Mouse (Mus musculus) heart, adult 8-10 months (tissue): ENCODE data around the gene Prdx2. TPM values are rescaled to one million over a fixed set of nuclear protein-coding genes. Genes with fewer than 3 reads are reported as not detected.

Experiments used
- DNase-seq: peaks from one replicate; pipeline ENCODE4 v3.0.0; 2022; ENCODE audit warnings: low spot score
- total RNA-seq, 4 experiments: library from RNA; stranded (reverse); gene quantifications; 2 replicates each; pipeline ENCODE4 v1.2.4; 2022

Prdx2 gene
- total RNA-seq, 4 experiments from 2014 or later: 644 to 711 (median 676) TPM

GRCm38 (mm10) chr8:84947241-84947545 lies 22.2 kb upstream of the Prdx2 start:
- DNase-seq: no peak

GRCm38 (mm10) chr8:84949753-84950152 lies 19.6 kb upstream of the Prdx2 start:
- no peak for DNase-seq

GRCm38 (mm10) chr8:84952612-84953255 lies 16.7 kb upstream of the Prdx2 start:
- DNase-seq: peak; percentile 47

DNA sequence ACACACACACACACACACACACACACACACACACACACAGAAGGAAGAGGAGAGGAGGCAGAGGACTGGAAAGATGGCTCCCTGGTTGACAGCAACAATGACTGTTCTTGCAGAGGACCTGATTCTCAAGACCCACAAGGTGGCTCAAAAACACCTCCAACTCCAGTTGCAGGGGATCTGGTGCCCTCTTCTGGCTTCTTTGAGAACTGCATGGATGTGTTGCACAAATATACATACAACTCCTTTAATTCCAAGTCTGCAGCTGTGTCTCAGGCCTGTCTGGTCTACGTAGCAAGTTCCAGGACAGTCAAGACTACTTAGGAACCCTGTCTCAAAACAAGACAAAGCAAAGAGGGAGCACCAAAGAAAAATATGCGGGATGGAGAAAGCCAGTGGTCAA lies 12.6 kb upstream of the Prdx2 start:
- DNase-seq: no peak

DNA sequence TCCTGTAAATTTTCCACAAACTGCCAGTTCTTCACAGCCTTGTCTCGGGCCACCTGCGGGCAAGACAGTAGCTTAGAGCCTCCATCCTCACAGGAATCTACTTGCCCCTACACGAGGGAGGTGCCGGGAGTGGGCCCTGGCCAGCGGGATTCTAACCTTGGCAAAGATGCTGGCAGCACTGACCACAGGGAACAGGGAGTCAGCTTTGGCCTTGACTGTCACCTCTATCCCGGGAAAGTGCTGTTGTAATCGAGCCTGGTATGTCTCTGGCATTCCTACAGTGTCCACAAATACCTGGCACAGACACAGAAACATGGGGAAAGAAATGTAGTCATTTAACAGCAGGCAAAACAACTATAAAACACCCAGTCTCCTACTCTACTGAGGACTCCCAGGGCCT lies 9.6 kb upstream of the Prdx2 start:
- no peak for DNase-seq

DNA sequence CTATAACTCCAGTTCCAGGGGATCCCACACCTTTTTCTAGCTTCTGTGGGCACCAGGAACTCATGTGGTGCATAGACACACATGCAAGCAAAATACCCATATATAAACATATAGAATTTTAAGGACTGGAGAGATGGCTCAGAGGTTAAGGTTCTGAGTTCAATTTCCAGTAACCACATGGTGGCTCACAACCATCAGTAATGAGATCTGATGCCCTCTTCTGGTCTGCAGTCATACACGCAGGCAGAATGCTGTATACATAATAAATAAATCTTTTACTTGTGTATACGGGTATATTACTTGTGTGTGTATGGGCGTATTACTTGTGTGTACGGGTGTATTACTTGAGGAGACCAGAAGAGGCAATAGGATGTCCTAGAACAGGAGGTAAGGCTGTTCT lies 5.4 kb upstream of the Prdx2 start:
- DNase-seq: no peak

DNA sequence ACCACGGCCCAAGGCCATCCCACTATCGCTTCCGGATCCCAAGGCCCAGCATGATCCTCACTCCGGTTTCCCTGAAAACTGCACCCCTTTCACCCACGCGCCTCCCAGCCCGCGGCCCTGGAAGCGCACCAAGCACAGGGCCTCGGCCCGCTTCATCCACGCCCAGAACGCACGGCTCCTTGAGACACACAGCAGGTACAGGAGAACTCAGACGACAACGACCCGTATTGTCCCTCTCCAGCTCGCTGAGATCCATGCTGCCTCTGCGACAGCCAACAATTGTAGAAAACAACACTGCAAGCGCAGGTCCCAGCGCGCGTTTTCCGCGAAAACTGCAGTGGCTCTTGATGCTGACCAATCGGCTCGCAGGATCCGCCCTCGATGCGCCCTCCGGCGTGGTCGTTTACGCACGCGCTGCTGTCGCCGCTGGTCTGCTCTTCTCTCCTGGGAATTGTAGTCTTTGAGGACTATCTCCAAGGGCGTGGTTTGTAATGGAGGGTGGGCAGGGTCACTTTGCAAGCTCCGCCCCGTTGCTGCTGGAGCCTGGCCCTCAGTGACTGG lies 3.6 kb upstream of the Prdx2 start:
- peak; percentile 95 for DNase-seq

DNA sequence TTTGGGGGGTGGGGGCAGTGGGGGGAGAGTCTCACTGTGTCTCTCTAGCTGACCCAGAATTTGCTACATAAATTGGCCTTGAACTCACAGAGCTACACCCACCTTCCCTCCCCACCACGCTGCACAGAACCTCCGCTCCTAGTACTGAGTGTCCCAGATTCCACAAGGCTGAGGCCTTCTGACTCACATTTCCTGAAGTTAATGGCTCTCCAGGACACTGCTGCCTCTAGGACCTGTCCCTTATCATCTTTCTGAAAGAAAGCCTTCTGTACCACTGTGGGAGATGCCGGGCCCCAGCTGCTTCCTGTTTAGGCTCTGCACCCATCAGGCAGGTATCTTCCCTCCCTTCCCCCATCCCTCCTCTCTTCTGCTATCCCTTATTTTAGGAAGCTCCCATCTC lies 2.8 kb upstream of the Prdx2 start:
- no peak for DNase-seq

DNA sequence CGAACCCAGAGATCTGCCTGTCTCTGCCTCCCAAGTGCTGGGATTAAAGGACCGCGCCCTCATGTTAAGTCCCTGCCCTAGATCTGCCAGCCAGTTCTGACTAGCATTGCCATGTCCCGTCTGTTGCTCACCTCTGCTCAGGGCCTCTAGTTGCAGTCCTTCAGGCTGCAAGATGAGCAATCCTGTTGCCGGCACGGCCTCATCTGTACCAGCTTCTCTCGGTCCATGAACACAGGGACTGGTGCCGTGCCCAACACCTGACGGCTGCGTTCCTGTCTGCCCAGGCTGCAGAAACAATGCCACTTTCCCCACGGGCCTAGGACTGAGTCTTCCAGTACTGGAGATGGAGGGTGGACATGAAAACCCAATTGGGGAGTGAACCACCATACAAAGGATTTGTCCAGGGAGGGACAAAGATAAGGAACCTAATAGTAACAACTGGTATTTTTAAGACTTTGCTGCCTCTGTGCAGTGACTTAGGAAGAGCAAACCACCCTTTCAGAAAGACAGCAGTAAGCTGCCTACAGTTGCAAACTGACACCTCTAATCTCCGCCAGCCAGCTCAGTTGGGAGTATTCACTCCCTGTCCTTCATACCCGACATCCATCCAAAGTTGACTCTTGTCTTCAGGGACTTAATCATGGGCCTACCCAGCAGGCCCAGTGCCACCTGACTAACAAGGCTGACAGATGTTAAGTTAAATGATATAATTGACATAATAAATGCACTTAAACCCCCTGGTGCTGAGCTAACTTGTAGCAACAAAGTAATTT lies 1.7 kb upstream of the Prdx2 start:
- DNase-seq: no peak

DNA sequence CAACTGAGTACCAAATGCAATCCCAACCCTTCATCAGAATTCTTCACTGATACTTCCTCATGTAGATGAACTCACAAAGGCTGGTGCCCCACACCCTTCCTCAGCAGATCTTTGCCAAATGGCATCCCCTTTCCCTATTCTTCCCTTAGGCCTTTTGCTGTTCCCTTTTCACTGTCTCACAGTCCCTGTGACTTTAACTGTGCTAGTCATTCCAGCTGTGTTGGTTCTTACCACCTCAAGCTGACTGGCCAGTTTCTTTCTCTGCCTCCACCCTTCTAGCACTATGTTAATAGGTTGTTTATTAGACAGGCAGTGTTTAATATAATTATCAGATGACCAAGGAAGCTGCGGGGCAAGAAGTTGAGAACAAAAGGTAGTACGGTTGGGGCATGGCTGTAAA lies 737 bp upstream of the Prdx2 start:
- DNase-seq: no peak

DNA sequence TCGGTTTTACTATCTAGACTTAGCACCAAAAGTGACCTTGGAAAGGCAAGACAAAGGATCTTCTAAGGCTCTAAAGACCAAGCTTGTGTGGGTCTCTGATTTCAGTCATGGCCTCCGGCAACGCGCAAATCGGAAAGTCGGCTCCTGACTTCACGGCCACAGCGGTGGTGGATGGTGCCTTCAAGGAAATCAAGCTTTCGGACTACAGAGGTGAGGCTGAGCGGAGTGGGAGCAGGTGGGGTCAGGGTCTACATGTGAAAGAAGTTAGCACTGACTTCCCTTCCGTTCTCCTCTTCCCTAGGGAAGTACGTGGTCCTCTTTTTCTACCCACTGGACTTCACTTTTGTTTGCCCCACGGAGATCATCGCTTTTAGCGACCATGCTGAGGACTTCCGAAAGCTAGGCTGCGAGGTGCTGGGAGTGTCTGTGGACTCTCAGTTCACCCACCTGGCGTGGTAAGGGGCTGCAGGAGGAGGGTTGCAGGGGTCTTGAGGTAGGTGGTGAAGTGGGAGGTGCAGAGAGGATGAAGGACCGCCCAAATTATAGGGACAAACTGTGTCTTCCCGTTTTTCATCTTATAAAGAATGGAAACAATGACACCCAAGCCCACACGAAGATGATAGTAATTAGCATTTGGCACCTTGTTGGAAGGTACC lies 876 bp downstream of the Prdx2 start:
- DNase-seq: no peak

GRCm38 (mm10) chr8:84970913-84971312 lies 1.5 kb downstream of the Prdx2 start:
- no peak for DNase-seq

- no peak for DNase-seq
Measured at GRCm38 (mm10) chr8:84973079-84973478, 3.7 kb downstream of the Prdx2 start.

GRCm38 (mm10) chr8:84973803-84974542 lies 4.6 kb downstream of the Prdx2 start:
- peak; percentile 71 for DNase-seq

DNA sequence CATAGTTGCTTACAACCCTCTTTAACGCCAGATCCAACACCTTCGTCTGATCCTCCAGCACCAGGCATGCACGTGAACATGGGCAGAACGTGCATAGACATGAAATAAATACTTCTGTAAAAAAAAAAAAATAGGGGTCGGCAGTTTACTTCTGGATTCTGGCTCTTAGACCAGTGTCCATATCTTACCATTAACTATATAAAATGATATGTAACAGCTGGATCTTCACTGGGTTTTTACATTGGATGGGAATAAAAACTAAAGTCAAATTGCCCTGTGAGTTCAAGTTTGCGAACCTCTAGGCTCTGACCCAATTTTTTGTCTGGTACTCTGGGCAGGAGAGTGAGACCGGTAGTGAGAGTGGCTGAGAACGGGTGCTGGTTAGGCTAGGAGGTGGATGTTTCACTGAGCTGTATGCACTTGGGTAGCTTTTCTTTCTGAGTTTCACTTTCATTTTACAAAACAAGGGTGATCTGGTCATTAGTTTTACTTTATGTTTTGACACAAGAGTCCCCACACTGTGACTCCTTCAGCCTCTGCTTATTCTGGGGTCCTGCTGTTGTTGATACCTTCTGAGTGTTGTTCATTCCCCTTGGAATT lies 5.3 kb downstream of the Prdx2 start:
- no peak for DNase-seq

- peak; percentile 74 for DNase-seq
Measured at GRCm38 (mm10) chr8:84975434-84975833, 6.0 kb downstream of the Prdx2 start.

- peak; percentile 98 for DNase-seq
Measured at GRCm38 (mm10) chr8:84976031-84976762, 6.8 kb downstream of the Prdx2 start.

DNA sequence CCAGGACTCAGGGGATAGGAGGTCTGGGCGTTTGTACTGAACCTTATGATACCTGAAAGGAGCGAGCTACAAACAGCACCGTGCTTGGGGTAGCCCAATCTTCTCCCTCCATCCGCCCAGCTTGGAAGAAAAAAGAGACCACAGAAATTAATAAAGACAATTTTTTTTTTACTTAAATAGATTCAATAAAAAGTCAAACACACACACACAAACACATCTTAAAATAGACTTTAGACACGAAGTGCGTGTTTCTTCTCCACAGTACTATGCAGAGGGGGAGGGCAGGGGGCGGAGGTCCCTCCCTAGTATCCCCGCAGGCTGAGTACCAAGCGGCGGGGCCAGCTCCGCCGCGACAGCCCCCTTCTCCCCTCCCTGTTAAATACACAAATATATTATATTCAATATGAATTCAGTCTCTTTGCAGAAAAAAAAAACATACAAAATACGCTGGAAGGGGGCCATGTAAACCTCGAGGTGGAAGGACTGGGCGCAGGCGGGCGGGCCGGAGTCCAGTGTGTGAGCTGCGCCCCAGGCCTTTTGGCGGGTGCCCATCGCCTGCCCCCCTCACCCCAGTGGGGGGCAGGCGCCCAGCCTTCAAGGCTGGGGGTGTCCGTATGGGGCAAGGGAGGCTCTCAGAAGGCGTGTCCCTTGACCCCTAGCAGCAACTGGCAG lies 7.5 kb downstream of the Prdx2 start:
- no peak for DNase-seq

DNA sequence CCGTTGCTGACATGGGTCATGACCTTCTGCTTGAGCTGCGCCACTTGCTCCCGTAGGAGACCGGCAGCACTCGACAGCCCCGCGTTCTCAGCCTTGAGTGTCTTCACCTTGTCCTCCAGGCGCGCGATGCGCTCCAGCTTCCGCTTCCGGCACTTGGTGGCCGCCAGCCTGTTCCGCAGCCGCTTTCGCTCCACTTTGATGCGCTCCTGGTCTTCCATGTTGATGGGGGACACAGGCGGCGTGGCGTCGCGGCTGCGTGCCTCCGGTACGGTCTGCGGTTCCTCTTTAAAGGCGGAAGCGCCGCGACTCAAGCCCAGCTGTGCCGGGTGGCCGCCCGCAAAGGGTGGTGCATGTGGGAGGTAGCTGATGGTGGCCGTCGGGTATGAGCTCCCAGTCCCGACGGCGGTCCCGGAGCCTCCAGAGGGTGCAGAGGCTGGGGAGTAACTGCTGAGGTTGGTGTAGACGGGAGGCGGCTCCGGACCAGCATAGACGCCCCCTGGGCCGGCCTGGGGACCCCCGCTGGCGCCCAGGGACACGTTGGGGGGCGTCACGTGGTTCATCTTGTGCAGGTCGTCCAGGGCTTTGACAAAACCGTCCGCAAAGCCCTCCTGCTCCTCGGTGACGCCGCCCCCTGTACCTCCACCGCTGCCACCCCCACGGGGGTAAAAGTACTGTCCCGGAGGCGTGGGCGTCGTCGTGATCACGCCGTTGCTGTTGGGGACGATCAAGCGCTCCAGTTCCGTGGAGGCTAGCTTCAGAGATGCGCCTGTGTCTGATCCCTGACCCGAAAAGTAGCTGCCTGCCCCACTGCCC lies 8.3 kb downstream of the Prdx2 start:
- peak; percentile 68 for DNase-seq
